Mouse (Mus musculus): ENCODE measurements at regions not wholly inside any gene's neighbourhood (a gene's known extent, or its start where the extent isn't known, plus 50 kb on each side); places are given as distances from the start of the nearest gene placed in this dataset.

DNA sequence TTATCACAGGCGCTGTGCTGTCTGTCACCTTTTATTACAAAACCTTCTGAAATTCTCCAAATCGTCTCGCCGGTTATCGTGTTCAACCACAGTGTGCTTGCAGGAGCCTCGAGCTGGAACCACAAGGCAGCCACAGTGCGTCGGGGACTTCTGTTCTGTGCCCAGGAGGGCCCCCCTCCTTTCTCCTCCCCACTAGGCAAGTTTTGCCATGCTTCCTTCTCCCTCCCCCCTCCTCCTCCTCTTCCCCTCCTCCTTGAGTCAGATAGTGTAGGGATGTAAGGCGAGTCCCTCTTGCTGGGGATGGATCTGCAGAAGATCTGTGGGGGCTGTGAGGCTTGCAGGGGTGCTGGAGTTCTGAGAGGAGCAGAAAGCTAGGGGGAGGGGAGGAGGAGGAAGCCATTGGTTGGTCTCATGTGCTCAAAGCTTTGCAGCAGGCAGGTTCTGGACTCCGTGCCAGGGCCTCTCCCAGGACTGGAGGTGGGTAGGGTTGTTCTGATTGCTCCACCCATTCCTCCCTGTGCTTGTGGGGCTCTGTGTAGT, 262.5 kb downstream of the Uaca start:
- Histone ChIP-seq H3K27me3 (ENCODE audit: insufficient read depth, poor library complexity, severe bottlenecking) (peaks cover 50% of the 10 kb centered on the region), H3K9me3 (peaks cover 7% of the 10 kb centered on the region), H3K4me3 (no peak overlapping the region), H3K27ac (peak overlapping the region; percentile 10; the same call in 1 of the 2 replicates), H3K4me1 (peaks cover 30% of the 10 kb centered on the region), H3K36me3 (no peaks in the 10 kb centered on the region)
- WGBS, result 46% methylated on average over 10 of the region's 10 CpGs
- no peak for DNase-seq (ENCODE audit: low spot score)

DNA sequence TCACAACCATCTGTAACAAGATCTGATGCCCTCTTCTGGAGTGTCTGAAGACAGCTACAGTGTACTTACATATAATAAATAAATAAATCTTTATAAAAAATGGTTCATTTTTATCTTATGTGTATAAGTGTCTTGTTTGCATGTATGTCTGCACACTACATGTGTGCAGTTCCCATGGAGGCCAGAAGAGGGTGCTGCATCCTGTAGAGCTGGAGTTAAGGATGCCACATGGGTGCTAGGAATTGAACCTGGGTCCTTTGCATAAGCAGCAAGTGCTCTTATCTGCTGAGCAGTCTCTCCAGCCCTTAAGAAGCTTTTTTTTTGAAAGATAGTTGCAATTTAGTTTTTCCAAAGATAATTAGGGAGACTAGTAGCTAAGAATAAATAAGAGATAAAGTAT, 264.9 kb downstream of the Uaca start:
- Histone ChIP-seq H3K27me3 (ENCODE audit: insufficient read depth, poor library complexity, severe bottlenecking) (peaks cover 57% of the 10 kb centered on the region), H3K4me3 (no peak overlapping the region), H3K9me3 (peaks cover 7% of the 10 kb centered on the region), H3K4me1 (peaks cover 25% of the 10 kb centered on the region), H3K36me3 (no peaks in the 10 kb centered on the region), H3K27ac (no peak overlapping the region)
- DNase-seq (ENCODE audit: low spot score), result no peak

DNA sequence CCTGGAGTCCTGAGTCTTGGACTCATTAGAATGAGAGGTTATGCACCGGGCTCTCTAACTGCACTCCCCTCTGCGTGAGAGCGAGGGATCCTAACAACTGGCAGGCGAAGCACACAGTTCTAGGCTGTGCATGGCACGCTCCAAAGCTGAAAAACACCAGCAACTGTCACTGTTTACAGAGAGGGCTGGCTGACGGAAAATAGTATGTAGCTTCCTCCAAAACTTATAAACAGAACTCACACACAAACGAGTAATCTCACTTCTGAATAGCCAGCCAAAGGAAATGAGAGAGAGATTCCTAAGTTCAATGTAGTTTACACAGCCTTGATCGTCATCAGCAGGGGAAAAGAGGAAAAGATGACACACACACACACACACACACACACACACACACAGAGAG, 266.6 kb downstream of the Uaca start:
- DNase-seq (ENCODE audit: low spot score), result no peak
- Histone ChIP-seq H3K4me3 (no peak overlapping the region), H3K27me3 (ENCODE audit: insufficient read depth, poor library complexity, severe bottlenecking) (peaks cover 47% of the 10 kb centered on the region), H3K4me1 (peaks cover 22% of the 10 kb centered on the region), H3K27ac (no peak overlapping the region), H3K9me3 (peaks cover 7% of the 10 kb centered on the region), H3K36me3 (no peaks in the 10 kb centered on the region)
- WGBS, result 70% methylated on average over 8 of the region's 8 CpGs

- Histone ChIP-seq H3K27ac (peak overlapping the region; percentile 59; the same call in 1 of the 2 replicates), H3K36me3 (no peaks in the 10 kb centered on the region), H3K4me1 (peaks cover 8% of the 10 kb centered on the region), H3K27me3 (ENCODE audit: insufficient read depth, poor library complexity, severe bottlenecking) (peaks cover 29% of the 10 kb centered on the region), H3K9me3 (peaks cover 4% of the 10 kb centered on the region), H3K4me3 (no peak overlapping the region)
- no peak for DNase-seq (ENCODE audit: low spot score)
- 32% methylated on average over 8 of the region's 8 CpGs for WGBS
Observed at GRCm38 (mm10) chr9:61064714-61065305, 270.5 kb downstream of the Uaca start.

DNA sequence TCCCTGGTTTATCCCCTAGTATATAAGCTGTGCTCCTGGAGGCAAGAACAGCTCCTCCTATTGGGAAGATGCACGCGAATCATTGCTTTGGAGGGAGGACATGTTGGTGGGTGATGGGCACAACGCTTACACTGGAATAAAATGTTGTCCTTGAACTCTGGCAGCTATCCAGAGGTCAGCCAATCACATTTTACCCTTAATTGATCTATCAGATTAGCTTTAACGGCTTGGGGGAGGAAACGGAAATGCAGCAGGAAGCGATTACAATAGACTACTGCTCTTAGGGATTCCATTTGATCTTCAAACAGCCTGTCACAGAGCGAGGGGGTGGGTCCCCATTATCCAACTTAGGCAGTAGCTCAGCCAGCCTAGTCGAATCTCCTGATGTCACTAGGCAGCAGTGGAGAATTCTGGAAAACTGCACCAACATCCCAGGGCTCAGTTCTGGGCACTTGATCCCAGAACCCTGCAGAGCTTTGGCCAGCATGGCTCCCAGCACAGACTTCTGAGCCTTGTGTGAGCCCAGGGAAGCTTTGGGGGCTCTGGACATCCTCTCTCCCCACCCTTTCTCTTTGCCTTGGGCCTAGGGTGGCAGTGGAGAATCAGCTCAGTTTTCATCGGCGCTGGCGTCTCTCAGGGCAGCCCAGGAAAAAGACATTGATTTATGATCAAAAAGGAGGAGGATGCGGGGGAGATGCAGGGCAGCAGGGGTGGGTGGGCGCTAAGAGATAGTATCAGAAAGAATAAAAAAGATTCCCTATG, 275.4 kb downstream of the Uaca start:
- WGBS, result 42% methylated on average over 13 of the region's 13 CpGs
- H3K9me3 ChIP-seq, result no peaks in the 10 kb centered on the region
- no peak for DNase-seq (ENCODE audit: low spot score)
- no peaks in the 10 kb centered on the region for H3K36me3 ChIP-seq
- H3K4me1 ChIP-seq, result peaks cover 10% of the 10 kb centered on the region
- no peak overlapping the region for H3K27ac ChIP-seq
- no peak overlapping the region for H3K4me3 ChIP-seq
- H3K27me3 ChIP-seq (ENCODE audit: insufficient read depth, poor library complexity, severe bottlenecking), result peaks cover 38% of the 10 kb centered on the region

GRCm38 (mm10) chr9:61070315-61070707, 276.0 kb downstream of the Uaca start:
- Histone ChIP-seq H3K9me3 (no peaks in the 10 kb centered on the region), H3K4me3 (no peak overlapping the region), H3K27ac (no peak overlapping the region), H3K27me3 (ENCODE audit: insufficient read depth, poor library complexity, severe bottlenecking) (peaks cover 41% of the 10 kb centered on the region), H3K36me3 (no peaks in the 10 kb centered on the region), H3K4me1 (peaks cover 6% of the 10 kb centered on the region)
- WGBS, result 71% methylated on average over 8 of the region's 8 CpGs
- no peak for DNase-seq (ENCODE audit: low spot score)

GRCm38 (mm10) chr9:61070861-61071260, 276.5 kb downstream of the Uaca start:
- H3K9me3 ChIP-seq, result no peaks in the 10 kb centered on the region

DNA sequence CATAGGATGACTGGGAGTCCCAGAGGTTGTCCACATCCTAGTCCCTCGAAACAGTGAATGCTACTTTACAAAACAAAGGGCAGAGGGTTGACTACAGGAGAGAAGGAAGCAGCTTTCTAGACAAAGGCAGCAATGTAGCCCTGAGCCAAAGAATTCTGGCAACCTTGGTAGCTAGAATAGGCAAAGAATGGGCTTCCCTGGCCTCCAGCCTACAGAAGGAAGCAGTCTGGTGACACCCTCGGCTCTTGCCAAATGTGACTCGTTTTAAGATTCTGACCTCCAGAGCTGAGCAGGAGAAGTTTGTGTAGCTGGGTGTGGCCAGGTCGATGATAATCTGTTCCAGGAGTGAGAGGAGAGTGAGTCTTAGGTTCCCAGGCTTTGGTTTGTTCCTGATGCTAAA, 279.1 kb downstream of the Uaca start:
- WGBS, result 49% methylated on average over 4 of the region's 4 CpGs
- Histone ChIP-seq H3K36me3 (no peaks in the 10 kb centered on the region), H3K27me3 (ENCODE audit: insufficient read depth, poor library complexity, severe bottlenecking) (peaks cover 41% of the 10 kb centered on the region), H3K27ac (no peak overlapping the region), H3K4me1 (peaks cover 6% of the 10 kb centered on the region), H3K4me3 (no peak overlapping the region), H3K9me3 (no peaks in the 10 kb centered on the region)
- DNase-seq (ENCODE audit: low spot score), result no peak

More at GRCm38 (mm10) chr9:61070861-61071260, 276.5 kb downstream of the Uaca start:
- WGBS, result 64% methylated on average over 9 of the region's 9 CpGs
- Histone ChIP-seq H3K4me3 (no peak overlapping the region), H3K4me1 (peaks cover 6% of the 10 kb centered on the region), H3K27ac (no peak overlapping the region), H3K36me3 (no peaks in the 10 kb centered on the region), H3K27me3 (ENCODE audit: insufficient read depth, poor library complexity, severe bottlenecking) (peaks cover 46% of the 10 kb centered on the region)
- DNase-seq (ENCODE audit: low spot score), result no peak

DNA sequence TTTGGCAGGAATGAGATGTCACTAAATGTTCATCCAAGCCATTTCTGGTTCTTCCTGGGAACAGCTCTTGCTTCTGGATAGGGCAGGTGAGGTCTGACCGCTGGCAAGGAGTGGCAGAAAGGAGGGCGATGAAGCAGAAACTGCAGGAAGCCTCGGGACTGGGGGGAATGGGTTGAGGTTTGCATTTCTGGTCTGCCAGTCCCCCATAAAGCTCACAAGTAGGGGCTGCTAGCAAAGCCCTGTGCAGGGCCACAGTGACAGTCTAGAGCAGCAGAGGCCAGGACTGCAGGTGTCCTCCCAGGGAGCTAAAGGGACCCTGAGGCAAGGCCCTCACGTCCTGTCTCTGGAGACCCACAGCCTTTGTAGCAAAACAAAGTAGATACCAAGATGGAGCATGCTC, 280.7 kb downstream of the Uaca start:
- Histone ChIP-seq H3K36me3 (no peaks in the 10 kb centered on the region), H3K4me3 (no peak overlapping the region), H3K27me3 (ENCODE audit: insufficient read depth, poor library complexity, severe bottlenecking) (peaks cover 41% of the 10 kb centered on the region), H3K9me3 (no peaks in the 10 kb centered on the region), H3K4me1 (peaks cover under 1% of the 10 kb centered on the region; the same call in 1 of the 2 replicates), H3K27ac (no peak overlapping the region)
- whole genome bisulfite sequencing, result 83% methylated on average over 4 of the region's 4 CpGs
- DNase-seq (ENCODE audit: low spot score), result no peak

DNA sequence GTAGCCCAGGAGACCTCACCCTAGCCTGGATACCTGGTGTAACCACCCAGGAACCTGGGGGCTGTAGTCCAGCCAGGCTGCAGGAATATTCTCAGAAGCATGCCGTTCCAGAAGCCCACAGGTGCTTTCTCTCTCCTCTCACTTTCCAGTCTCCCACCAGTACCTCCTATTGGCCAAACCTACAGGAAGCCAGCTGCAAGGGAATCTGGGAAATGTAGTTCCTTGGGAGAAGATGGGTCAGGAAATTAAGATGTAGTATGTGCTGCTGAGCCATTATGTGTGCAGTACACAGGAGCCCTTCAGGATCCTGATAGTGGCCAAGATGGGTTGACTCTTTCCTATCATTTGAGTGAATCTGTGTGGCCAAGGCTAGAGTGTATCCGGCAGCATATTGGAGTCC, 282.8 kb downstream of the Uaca start:
- Histone ChIP-seq H3K27ac (no peak overlapping the region), H3K9me3 (no peaks in the 10 kb centered on the region), H3K27me3 (ENCODE audit: insufficient read depth, poor library complexity, severe bottlenecking) (peaks cover 49% of the 10 kb centered on the region), H3K4me1 (no peaks in the 10 kb centered on the region), H3K4me3 (no peak overlapping the region), H3K36me3 (no peaks in the 10 kb centered on the region)
- 61% methylated on average over 2 of the region's 2 CpGs for WGBS
- DNase-seq (ENCODE audit: low spot score), result no peak

GRCm38 (mm10) chr9:61077807-61078206, 283.5 kb downstream of the Uaca start:
- peaks cover 50% of the 10 kb centered on the region for H3K27me3 ChIP-seq (ENCODE audit: insufficient read depth, poor library complexity, severe bottlenecking)
- DNase-seq (ENCODE audit: low spot score), result no peak
- H3K36me3 ChIP-seq, result no peaks in the 10 kb centered on the region
- no peaks in the 10 kb centered on the region for H3K4me1 ChIP-seq
- H3K9me3 ChIP-seq, result no peaks in the 10 kb centered on the region
- no peak overlapping the region for H3K4me3 ChIP-seq
- 72% methylated on average over 4 of the region's 4 CpGs for WGBS
- no peak overlapping the region for H3K27ac ChIP-seq

DNA sequence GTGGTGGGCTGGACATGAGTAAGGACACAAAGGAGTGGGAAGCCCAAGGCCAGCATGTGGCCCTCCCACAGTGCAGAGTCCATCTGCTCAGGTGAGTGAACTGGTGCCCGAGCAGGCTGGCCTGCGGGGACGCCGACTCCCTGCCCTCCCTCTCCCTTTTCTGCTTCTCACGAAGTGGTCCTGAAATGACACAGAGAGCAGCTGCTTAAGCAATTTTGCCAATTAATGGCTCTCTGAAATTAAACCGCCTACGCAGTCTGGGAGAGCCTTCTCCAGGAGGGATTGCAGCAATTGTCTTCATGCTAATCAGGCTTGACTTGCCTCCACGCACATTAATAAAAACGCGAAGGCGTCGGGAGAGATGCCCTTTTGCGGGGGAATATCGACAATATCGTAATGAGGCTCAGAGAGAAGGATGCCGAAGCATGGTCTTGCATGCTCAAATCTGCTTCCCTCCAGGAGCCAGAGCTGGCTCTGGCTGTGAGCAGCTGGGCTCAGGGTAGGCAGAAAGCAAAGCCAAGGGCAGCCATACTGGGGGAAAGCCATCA, 287.2 kb downstream of the Uaca start:
- H3K9me3 ChIP-seq, result no peaks in the 10 kb centered on the region
- H3K4me1 ChIP-seq, result no peaks in the 10 kb centered on the region
- peaks cover 42% of the 10 kb centered on the region for H3K27me3 ChIP-seq (ENCODE audit: insufficient read depth, poor library complexity, severe bottlenecking)
- DNase-seq (ENCODE audit: low spot score), result no peak
- WGBS, result 76% methylated on average over 16 of the region's 16 CpGs
- H3K4me3 ChIP-seq, result no peak overlapping the region
- H3K27ac ChIP-seq, result no peak overlapping the region
- no peaks in the 10 kb centered on the region for H3K36me3 ChIP-seq

DNA sequence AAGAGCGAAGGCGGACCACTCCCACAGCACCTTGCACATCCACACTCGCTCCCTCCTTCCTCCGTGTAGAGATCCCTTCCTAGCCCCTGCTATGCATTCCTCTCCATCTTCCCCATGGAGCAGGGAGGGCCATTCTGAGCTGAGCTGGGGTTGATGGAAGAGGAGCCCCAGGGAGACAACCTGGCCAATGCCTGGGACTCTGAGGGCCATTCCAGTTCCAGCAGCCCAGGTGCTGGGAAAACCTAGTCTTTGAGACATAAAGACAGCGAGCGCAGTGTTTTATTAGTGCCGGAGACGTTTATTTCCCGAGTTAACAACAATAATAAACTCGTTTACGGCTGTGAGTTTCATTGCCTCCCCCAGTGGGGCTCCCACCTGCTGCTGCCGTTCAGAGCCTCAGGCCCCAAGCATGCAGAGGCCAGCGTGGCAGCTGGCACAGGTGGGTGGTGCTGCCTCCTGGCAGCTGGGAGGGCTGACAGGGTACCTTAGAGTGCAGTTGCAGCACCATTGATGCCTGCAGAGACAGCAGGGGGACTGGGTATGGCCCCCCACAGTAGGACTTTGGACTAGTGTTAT, 287.4 kb upstream of the Tle3 start:
- Histone ChIP-seq H3K9me3 (no peaks in the 10 kb centered on the region), H3K36me3 (no peaks in the 10 kb centered on the region), H3K4me3 (no peak overlapping the region), H3K27ac (no peak overlapping the region), H3K27me3 (ENCODE audit: insufficient read depth, poor library complexity, severe bottlenecking) (peaks cover 55% of the 10 kb centered on the region), H3K4me1 (no peaks in the 10 kb centered on the region)
- DNase-seq (ENCODE audit: low spot score), result no peak
- WGBS, result 72% methylated on average over 13 of the region's 13 CpGs
